Mouse (Mus musculus) lung, embryonic 14.5 days (tissue): ENCODE measurements at regions not wholly inside any gene's neighbourhood (a gene's known extent, or its start where the extent isn't known, plus 50 kb on each side); places are given as distances from the start of the nearest gene placed in this dataset.

Experiments
- ATAC-seq: fragments of 200-750 bp; cut with Nextera tagmentation; 2 replicates; pipeline ENCODE4 v1.8.0; 2017; ENCODE audit warnings: mild to moderate bottlenecking, moderate TSS enrichment, moderate library complexity; ENCODE audit not compliant: insufficient read depth
- DNase-seq: peaks from one replicate; pipeline ENCODE4 v3.0.0-alpha.2; 2015
- H3K27ac ChIP-seq: fragments of 300-500 bp; sonication (generic); 2 replicates; pipeline ENCODE4 v1.5.1; 2014; ENCODE audit warnings: low read depth, mild to moderate bottlenecking, moderate library complexity
- H3K27me3 ChIP-seq: fragments of 300-500 bp; sonication (generic); 2 replicates; pipeline ENCODE4 v1.6.1; 2014; ENCODE audit warnings: low read length, control low read depth; ENCODE audit not compliant: insufficient read depth
- H3K36me3 ChIP-seq: fragments of 300-500 bp; sonication (generic); 2 replicates; pipeline ENCODE4 v1.6.1; 2014; ENCODE audit warnings: control low read depth; ENCODE audit not compliant: insufficient read depth
- H3K4me1 ChIP-seq: fragments of 300-500 bp; sonication (generic); 2 replicates; pipeline ENCODE4 v1.6.1; 2014; ENCODE audit warnings: antibody characterized with exemption, control low read depth; ENCODE audit not compliant: insufficient read depth
- H3K4me2 ChIP-seq: fragments of 300-500 bp; sonication (generic); 2 replicates; pipeline ENCODE4 v1.6.1; 2014; ENCODE audit warnings: mild to moderate bottlenecking
- H3K4me3 ChIP-seq: fragments of 300-500 bp; sonication (generic); 2 replicates; pipeline ENCODE4 v1.5.1; 2014; ENCODE audit warnings: low read depth, low read length
- H3K9ac ChIP-seq: fragments of 300-500 bp; sonication (generic); 2 replicates; pipeline ENCODE4 v1.6.1; 2014
- H3K9me3 ChIP-seq: fragments of 300-500 bp; sonication (generic); 2 replicates; pipeline ENCODE4 v1.6.1; 2016; ENCODE audit warnings: low read depth, low read length, control low read depth
- CTCF ChIP-seq: IDR thresholded peaks from 2 replicates; pipeline ENCODE4 v1.5.1; 2016; ENCODE audit warnings: antibody characterized with exemption, low read depth
- WGBS: fragments of 180-500 bp; shearing (Covaris S2); extraction: QIAGEN DNeasy Blood & Tissue Kit; methylation state at CpG from one replicate; pipeline ENCODE4 v1.1.7; 2014; 5-methylcytosine and 5-hydroxymethylcytosine counted together

DNA sequence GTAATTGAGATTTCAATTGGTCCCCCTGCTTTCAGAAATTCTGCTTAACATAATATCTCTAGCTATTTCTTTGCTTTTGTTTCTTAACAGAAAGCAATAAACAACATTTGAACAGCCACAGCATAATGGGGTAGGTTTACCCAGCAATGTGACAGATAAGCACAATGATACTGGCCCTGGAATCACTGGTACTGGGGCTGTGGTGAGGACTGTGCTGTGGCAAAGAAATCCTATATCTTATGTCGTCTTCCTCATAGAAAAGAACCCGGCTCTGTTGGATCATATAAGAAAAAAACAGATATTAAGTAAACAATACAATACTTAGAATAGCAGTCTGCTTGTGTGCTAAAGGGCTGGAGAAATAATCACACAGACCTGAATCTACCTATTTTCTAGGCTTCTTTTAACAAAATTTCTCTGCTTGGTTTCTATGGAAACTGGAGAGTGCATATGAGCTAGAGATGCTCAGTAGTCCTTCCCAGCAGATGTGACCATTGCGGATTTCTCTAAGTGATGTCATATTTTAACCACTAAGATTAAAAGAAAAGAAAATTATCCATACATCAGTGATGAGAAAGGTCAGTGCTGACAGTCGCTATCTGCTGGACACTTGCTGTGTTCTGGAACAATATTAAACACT, 119.8 kb upstream of the Gnao1 start:
- WGBS = 75% methylated on average over 4 of the region's 4 CpGs
- Histone ChIP-seq H3K4me3 (no peak overlapping the region), H3K36me3 (no peaks in the 10 kb centered on the region), H3K27ac (no peak overlapping the region), H3K27me3 (no peaks in the 10 kb centered on the region), H3K4me1 (no peaks in the 10 kb centered on the region), H3K4me2 (no peak overlapping the region), H3K9me3 (no peaks in the 10 kb centered on the region), H3K9ac (no peak overlapping the region)
- no peak for TF ChIP-seq CTCF
- no peak for ATAC-seq
- no peak for DNase-seq

DNA sequence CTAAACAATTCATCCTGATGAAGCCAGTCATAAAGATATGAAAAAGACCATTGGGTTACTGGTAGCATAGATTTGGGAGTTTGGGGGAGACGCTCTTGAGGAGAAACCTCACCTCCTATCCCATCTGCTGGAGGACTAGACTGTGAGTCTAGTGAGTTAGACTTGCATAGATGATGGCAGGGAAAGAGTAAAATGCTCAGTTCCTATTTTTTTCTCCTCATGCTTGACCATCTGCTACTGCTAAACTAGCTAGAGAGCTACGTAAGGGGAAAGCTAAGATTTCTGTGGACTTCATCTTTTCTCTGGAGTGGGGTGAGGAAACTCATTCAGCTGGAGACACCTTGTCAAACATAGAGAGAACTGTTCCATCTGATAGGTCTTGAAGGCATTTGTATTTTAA, 118.4 kb upstream of the Gnao1 start:
- H3K4me3 ChIP-seq = no peak overlapping the region
- TF ChIP-seq CTCF = no peak
- H3K4me2 ChIP-seq = no peak overlapping the region
- H3K27me3 ChIP-seq = no peaks in the 10 kb centered on the region
- DNase-seq (no peak), ATAC-seq (no peak)
- H3K27ac ChIP-seq = no peak overlapping the region
- no peaks in the 10 kb centered on the region for H3K36me3 ChIP-seq
- no peaks in the 10 kb centered on the region for H3K9me3 ChIP-seq
- no peaks in the 10 kb centered on the region for H3K4me1 ChIP-seq
- WGBS = 77% methylated on average over 2 of the region's 2 CpGs
- no peak overlapping the region for H3K9ac ChIP-seq

DNA sequence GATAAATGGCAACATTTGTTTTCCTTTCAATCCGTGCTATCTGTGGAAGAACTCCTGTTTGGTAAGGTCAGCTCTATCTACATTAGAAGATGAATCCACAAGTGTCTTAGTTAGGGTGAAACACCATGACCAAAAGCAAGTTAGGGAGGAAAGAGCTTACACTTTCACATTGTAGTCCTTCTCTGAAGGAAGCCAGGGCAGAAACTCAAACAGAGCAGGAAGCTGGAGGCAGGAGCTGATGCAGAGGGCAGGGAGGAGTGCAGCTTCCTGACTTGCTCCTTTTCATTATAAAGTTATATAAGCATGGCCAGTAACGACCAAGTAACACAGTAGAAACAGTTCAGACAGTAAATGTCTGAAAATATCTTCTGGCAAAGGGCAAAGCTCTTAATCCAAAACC, 117.9 kb upstream of the Gnao1 start:
- no peaks in the 10 kb centered on the region for H3K4me1 ChIP-seq
- no peaks in the 10 kb centered on the region for H3K27me3 ChIP-seq
- H3K9me3 ChIP-seq = no peaks in the 10 kb centered on the region
- WGBS = 57% methylated on average over 2 of the region's 2 CpGs
- H3K9ac ChIP-seq = no peak overlapping the region
- H3K4me2 ChIP-seq = no peak overlapping the region
- ATAC-seq (no peak), DNase-seq (no peak)
- TF ChIP-seq CTCF = no peak
- no peak overlapping the region for H3K27ac ChIP-seq
- H3K4me3 ChIP-seq = no peak overlapping the region
- no peaks in the 10 kb centered on the region for H3K36me3 ChIP-seq

DNA sequence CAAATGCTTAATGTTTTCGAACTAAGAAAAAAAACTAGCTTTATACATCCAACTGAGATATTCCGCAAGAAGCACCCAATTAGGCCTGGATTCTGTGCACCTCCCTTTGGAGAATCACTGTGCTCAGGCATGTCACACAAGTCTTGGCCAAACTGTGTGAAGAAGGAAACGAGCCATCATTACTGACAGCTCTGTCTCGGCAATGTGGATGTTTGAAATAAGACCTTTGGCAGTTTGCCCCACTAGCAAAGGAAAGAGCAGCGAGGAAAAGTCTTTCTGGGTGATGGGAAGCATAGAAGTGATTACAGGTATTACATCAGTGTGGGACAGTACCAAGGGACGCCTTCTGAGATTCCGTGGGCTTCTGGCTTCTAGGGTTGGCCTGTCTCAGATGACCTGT, 112.6 kb upstream of the Gnao1 start:
- no peaks in the 10 kb centered on the region for H3K4me1 ChIP-seq
- no peak for TF ChIP-seq CTCF
- H3K4me2 ChIP-seq = no peak overlapping the region
- no peaks in the 10 kb centered on the region for H3K9me3 ChIP-seq
- peak; percentile 52 for DNase-seq
- no peak overlapping the region for H3K4me3 ChIP-seq
- 39% methylated on average over 7 of the region's 7 CpGs for WGBS
- H3K36me3 ChIP-seq = no peaks in the 10 kb centered on the region
- no peaks in the 10 kb centered on the region for H3K27me3 ChIP-seq
- H3K27ac ChIP-seq = no peak overlapping the region
- no peak for ATAC-seq
- no peak overlapping the region for H3K9ac ChIP-seq

GRCm38 (mm10) chr8:93698508-93698907, 111.3 kb upstream of the Gnao1 start:
- Histone ChIP-seq H3K36me3 (no peaks in the 10 kb centered on the region), H3K9me3 (no peaks in the 10 kb centered on the region), H3K4me3 (no peak overlapping the region), H3K9ac (no peak overlapping the region), H3K4me1 (no peaks in the 10 kb centered on the region), H3K27ac (no peak overlapping the region), H3K4me2 (no peak overlapping the region), H3K27me3 (no peaks in the 10 kb centered on the region)
- TF ChIP-seq CTCF = no peak
- DNase-seq = no peak
- WGBS = 76% methylated on average over 3 of the region's 3 CpGs
- no peak for ATAC-seq

DNA sequence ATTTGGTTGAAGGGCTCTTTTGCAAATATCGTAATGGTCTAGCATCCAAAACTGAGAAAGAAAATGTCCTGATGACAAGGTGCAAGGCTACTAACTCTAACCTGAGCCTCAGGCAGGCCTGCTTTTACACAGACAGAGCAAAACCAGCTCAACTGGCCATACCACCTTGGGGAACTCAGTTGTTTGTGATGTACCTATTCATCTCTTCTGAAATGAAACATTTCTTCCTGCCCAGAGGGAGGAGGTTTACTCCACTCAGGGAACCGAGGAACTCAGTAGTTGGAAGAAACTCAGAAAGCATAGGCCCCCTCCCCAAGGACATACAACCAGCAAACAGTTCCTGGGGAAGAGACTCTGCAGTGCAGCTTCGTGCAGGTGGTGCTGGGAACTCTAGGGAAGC, 108.4 kb upstream of the Gnao1 start:
- 62% methylated on average over 3 of the region's 3 CpGs for WGBS
- ATAC-seq = no peak

GRCm38 (mm10) chr8:93712066-93712706, 97.6 kb upstream of the Gnao1 start:
- no peak for ATAC-seq
- no peak for DNase-seq
- H3K9me3 ChIP-seq = no peaks in the 10 kb centered on the region
- no peak overlapping the region for H3K9ac ChIP-seq
- H3K27me3 ChIP-seq = no peaks in the 10 kb centered on the region
- H3K4me1 ChIP-seq = no peaks in the 10 kb centered on the region
- 90% methylated on average over 3 of the region's 3 CpGs for WGBS
- H3K4me3 ChIP-seq = no peak overlapping the region
- TF ChIP-seq CTCF = no peak
- H3K36me3 ChIP-seq = no peaks in the 10 kb centered on the region
- H3K4me2 ChIP-seq = no peak overlapping the region
- no peak overlapping the region for H3K27ac ChIP-seq

More for the DNA sequence above, 108.4 kb upstream of the Gnao1 start:
- H3K9me3 ChIP-seq = no peaks in the 10 kb centered on the region
- DNase-seq = no peak
- H3K9ac ChIP-seq = no peak overlapping the region
- H3K36me3 ChIP-seq = no peaks in the 10 kb centered on the region
- H3K4me2 ChIP-seq = no peak overlapping the region
- no peaks in the 10 kb centered on the region for H3K4me1 ChIP-seq
- no peak overlapping the region for H3K27ac ChIP-seq
- no peak overlapping the region for H3K4me3 ChIP-seq
- no peaks in the 10 kb centered on the region for H3K27me3 ChIP-seq
- TF ChIP-seq CTCF = no peak
